Mouse (Mus musculus) ES-Bruce4 (cell line): ENCODE measurements around the gene Rad18.

Experiments
- CTCF ChIP-seq: IDR thresholded peaks from one replicate; pipeline ENCODE4 v1.8.1; 2011; ENCODE audit warnings: low read depth, low read length
- EP300 ChIP-seq: IDR thresholded peaks from 2 replicates; pipeline ENCODE4 v1.6.1; 2011; ENCODE audit warnings: low read depth, low read length; ENCODE audit not compliant: insufficient read depth
- POLR2A ChIP-seq: IDR thresholded peaks from one replicate; pipeline ENCODE4 v1.8.1; 2011; ENCODE audit warnings: low read length; ENCODE audit not compliant: insufficient read depth

DNA sequence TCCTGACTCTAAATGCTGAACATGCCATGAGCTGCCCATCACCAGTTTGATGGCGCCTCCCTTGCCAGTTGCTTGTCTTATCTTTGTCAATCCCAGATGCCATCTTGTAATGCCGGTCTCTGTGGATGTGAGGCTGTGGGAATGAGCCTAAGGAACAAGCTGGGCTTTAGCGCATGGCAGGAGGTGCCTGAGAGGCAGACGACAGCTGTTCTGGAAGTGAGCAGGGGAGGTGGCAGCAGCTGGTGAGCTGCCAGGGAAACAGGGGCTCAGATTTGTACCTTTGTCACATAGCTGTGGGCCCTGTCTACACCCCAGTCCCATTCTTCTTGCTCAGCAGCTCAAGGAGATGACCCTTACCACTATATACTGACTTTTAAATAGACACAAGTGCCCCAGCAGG, 114.5 kb downstream of the Rad18 start:
- no peak for TF ChIP-seq CTCF
- no peak for TF ChIP-seq POLR2A
- TF ChIP-seq EP300: no peak
